Mouse (Mus musculus) myocyte (in vitro differentiated cells): ENCODE data around the gene Dtnb. TPM values are rescaled to one million over a fixed set of nuclear protein-coding genes. Genes with fewer than 3 reads are reported as not detected.

Experiments used
- H3K27me3 ChIP-seq: one replicate; pipeline ENCODE4 v1.6.1; 2011; ENCODE audit not compliant: control insufficient read depth, insufficient read depth, insufficient read length
- H3K36me3 ChIP-seq: one replicate; pipeline ENCODE4 v1.6.1; 2011; ENCODE audit not compliant: control insufficient read depth, insufficient read depth
- H3K4me2 ChIP-seq: one replicate; pipeline ENCODE4 v1.6.1; 2011; ENCODE audit warnings: low read depth, control low read depth
- H3K4me3 ChIP-seq: one replicate; pipeline ENCODE4 v1.5.1; 2011; ENCODE audit warnings: mild to moderate bottlenecking, control low read depth, moderate library complexity
- H3K79me2 ChIP-seq: one replicate; pipeline ENCODE4 v1.6.1; 2011; ENCODE audit not compliant: control insufficient read depth, insufficient read depth
- H3ac ChIP-seq: one replicate; pipeline ENCODE4 v1.6.1; 2011; ENCODE audit not compliant: control insufficient read depth, insufficient read length
- CEBPB ChIP-seq: IDR thresholded peaks from 2 replicates; pipeline ENCODE4 v1.6.1; 2011; ENCODE audit warnings: mild to moderate bottlenecking, moderate library complexity; ENCODE audit not compliant: poor library complexity, insufficient read depth, severe bottlenecking
- E2F4 ChIP-seq: IDR thresholded peaks from one replicate; pipeline ENCODE4 v1.6.1; 2011; ENCODE audit warnings: mild to moderate bottlenecking, control low read depth, moderate library complexity; ENCODE audit not compliant: insufficient read depth
- MAX ChIP-seq: IDR thresholded peaks from one replicate; pipeline ENCODE4 v1.6.1; 2011; ENCODE audit warnings: low read depth, mild to moderate bottlenecking, control low read depth
- MYOD1 ChIP-seq, 3 experiments: IDR thresholded peaks; one replicate each; pipeline ENCODE4 v1.6.1; 2011; ENCODE audit warnings: control low read depth in 2 of 3, low read depth in 2 of 3, mild to moderate bottlenecking in 2 of 3, moderate library complexity in 1 of 3; ENCODE audit not compliant: insufficient read length in 2 of 3, control insufficient read depth in 1 of 3
- MYOG ChIP-seq, 3 experiments: IDR thresholded peaks; one replicate each; pipeline ENCODE4 v1.6.1; 2011; ENCODE audit warnings: control low read depth in 2 of 3, low read depth in 2 of 3, mild to moderate bottlenecking in 2 of 3; ENCODE audit not compliant: insufficient read length in 2 of 3, control insufficient read depth in 1 of 3, insufficient read depth in 1 of 3
- POLR2A ChIP-seq: IDR thresholded peaks from one replicate; pipeline ENCODE4 v1.6.1; 2011; ENCODE audit warnings: low read depth, mild to moderate bottlenecking, control low read depth, moderate library complexity; ENCODE audit not compliant: insufficient read length
- POLR2AphosphoS2 ChIP-seq: IDR thresholded peaks from one replicate; pipeline ENCODE4 v1.6.1; 2011; ENCODE audit warnings: low read depth, control low read depth; ENCODE audit not compliant: insufficient read length
- REST ChIP-seq: IDR thresholded peaks from one replicate; pipeline ENCODE4 v1.6.1; 2011; ENCODE audit warnings: mild to moderate bottlenecking, control low read depth, moderate library complexity; ENCODE audit not compliant: insufficient read depth, insufficient read length
- SRF ChIP-seq: IDR thresholded peaks from one replicate; pipeline ENCODE4 v1.6.1; 2011; ENCODE audit warnings: low read depth; ENCODE audit not compliant: control insufficient read depth, insufficient read length
- TCF12 ChIP-seq: IDR thresholded peaks from one replicate; pipeline ENCODE4 v1.6.1; 2011; ENCODE audit warnings: mild to moderate bottlenecking, control low read depth; ENCODE audit not compliant: poor library complexity, insufficient read depth, severe bottlenecking
- TCF3 ChIP-seq: IDR thresholded peaks from one replicate; pipeline ENCODE4 v1.6.1; 2011; ENCODE audit warnings: low read depth, control low read depth; ENCODE audit not compliant: insufficient read length
- USF1 ChIP-seq: IDR thresholded peaks from one replicate; pipeline ENCODE4 v1.6.1; 2011; ENCODE audit warnings: low read depth, mild to moderate bottlenecking, control low read depth, moderate library complexity
- polyA plus RNA-seq: library from polyadenylated mRNA; unstranded; fragments of >200 nt; fragmentation: generic; extraction: Trizol; gene quantifications from one replicate; pipeline ENCODE4 v1.2.1, GENCODE M21; 2012; ENCODE audit warnings: missing spikeins

Dtnb gene
- polyA plus RNA-seq, 1 experiment = 5.5 TPM

DNA sequence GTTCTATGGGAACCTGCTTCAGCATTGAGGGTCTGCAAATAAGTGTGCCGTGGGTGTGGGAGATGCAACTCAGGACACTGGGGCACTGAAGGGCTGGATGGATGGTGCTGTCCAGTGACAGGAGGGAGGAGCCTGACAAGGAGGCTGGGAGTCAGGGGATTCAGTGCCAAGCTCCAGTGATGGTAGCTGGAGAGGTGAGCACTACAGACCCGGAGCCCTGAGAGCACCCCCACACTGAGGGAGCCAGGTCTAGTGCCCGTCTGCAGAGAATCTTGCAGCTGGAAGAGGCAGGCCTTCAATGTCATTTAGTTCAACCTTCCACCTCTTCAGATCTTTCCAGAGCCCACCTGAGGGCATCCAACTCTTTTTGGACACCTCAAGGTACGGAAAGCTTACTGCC is 233.7 kb downstream of the Dtnb start, which contains the start of gene Dnmt3a:
Gene Dnmt3a, plus strand, starts transcription at position 156 of the 400 bp plus-strand sequence.
- Histone ChIP-seq H3K4me2 (peak within 1 kb of the TSS; percentile 77), H3K36me3 (no peaks in the 10 kb centered on the region), H3K27me3 (peaks cover 14% of the 10 kb centered on the region), H3K4me3 (peak within 1 kb of the TSS; percentile 9), H3K79me2 (no peaks in the 10 kb centered on the region), H3ac (peak within 1 kb of the TSS; percentile 89)
- TF ChIP-seq POLR2A (no peak), MYOD1 (IDR thresholded peaks at IDR 0.05; ENCODE audit: control insufficient read depth in 1 of 3, insufficient read length in 2 of 3, low read depth in 2 of 3) (no peak)

DNA sequence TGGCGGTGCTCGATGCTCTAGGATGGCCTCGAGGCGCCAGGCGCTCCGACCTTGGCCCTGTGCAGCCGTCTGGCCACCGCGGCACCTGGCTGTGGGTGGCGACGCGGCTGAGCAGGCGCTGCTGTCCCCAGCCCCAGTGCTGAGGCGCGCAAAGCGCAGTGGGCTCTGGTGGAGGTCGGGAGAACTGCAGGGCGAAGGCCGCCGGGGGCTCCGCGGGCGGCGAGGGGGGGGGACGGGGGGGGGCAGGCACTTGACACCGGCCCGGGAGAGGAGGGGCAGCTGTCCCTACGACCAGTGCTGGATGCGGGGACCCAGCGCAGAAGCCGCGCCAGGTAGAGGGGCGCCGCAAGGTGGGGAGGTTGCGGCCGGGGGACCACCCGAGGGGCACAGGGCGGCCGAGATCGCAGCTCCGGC is 234.1 kb downstream of the Dtnb start:
- peak overlapping the region; percentile 77 for H3K4me2 ChIP-seq
- H3K79me2 ChIP-seq = peaks cover 3% of the 10 kb centered on the region
- H3ac ChIP-seq = peak overlapping the region; percentile 89
- peaks cover 14% of the 10 kb centered on the region for H3K27me3 ChIP-seq
- TF ChIP-seq SRF (no peak), MYOG (IDR thresholded peaks at IDR 0.05; ENCODE audit: control insufficient read depth in 1 of 3, insufficient read depth in 1 of 3, insufficient read length in 2 of 3, low read depth in 2 of 3) (peak in 2 of 3 experiments; percentile 59 to 61), POLR2A (no peak), TCF3 (no peak), CEBPB (no peak), USF1 (no peak), POLR2AphosphoS2 (no peak), REST (peak; percentile 79), MAX (no peak), E2F4 (no peak), MYOD1 (IDR thresholded peaks at IDR 0.05; ENCODE audit: control insufficient read depth in 1 of 3, insufficient read length in 2 of 3, low read depth in 2 of 3) (peak in 2 of 3 experiments; percentile 43 to 69), TCF12 (no peak)
- H3K4me3 ChIP-seq = peak overlapping the region; percentile 9
- no peaks in the 10 kb centered on the region for H3K36me3 ChIP-seq

- H3K27me3 ChIP-seq = peaks cover 14% of the 10 kb centered on the region
- H3K36me3 ChIP-seq = no peaks in the 10 kb centered on the region
- H3K79me2 ChIP-seq = peaks cover 3% of the 10 kb centered on the region
- TF ChIP-seq USF1 = no peak
- peak; percentile 88 for TF ChIP-seq POLR2A
- peak; percentile 65 for TF ChIP-seq POLR2AphosphoS2
- peak overlapping the region; percentile 89 for H3ac ChIP-seq
- H3K4me3 ChIP-seq = peak overlapping the region; percentile 9
- H3K4me2 ChIP-seq = peak overlapping the region; percentile 77
These were observed 234.7 kb downstream of the Dtnb start for GRCm38 (mm10) chr12:3806703-3807547.

- Histone ChIP-seq H3K4me2 (peak overlapping the region; percentile 73), H3K27me3 (peaks cover 9% of the 10 kb centered on the region), H3K36me3 (no peaks in the 10 kb centered on the region), H3K4me3 (peak overlapping the region; percentile 18), H3ac (peak overlapping the region; percentile 89), H3K79me2 (peaks cover 6% of the 10 kb centered on the region)
- TF ChIP-seq USF1 = no peak
- TF ChIP-seq REST = no peak
- peak in 1 of 3 experiments; percentile 42 for TF ChIP-seq MYOD1 (IDR thresholded peaks at IDR 0.05; ENCODE audit: control insufficient read depth in 1 of 3, insufficient read length in 2 of 3, low read depth in 2 of 3)
- TF ChIP-seq CEBPB = no peak
- peak; percentile 17 for TF ChIP-seq POLR2A
- TF ChIP-seq SRF = no peak
- TF ChIP-seq E2F4 = no peak
- no peak for TF ChIP-seq TCF12
- peak in 1 of 3 experiments; percentile 38 for TF ChIP-seq MYOG (IDR thresholded peaks at IDR 0.05; ENCODE audit: control insufficient read depth in 1 of 3, insufficient read depth in 1 of 3, insufficient read length in 2 of 3, low read depth in 2 of 3)
These were observed 235.6 kb downstream of the Dtnb start for GRCm38 (mm10) chr12:3807548-3808395.

GRCm38 (mm10) chr12:3808396-3808981 is 236.3 kb downstream of the Dtnb start:
- Histone ChIP-seq H3K36me3 (no peaks in the 10 kb centered on the region), H3K4me3 (peak overlapping the region; percentile 18), H3K4me2 (peak overlapping the region; percentile 73), H3K79me2 (peaks cover 8% of the 10 kb centered on the region), H3K27me3 (peaks cover 5% of the 10 kb centered on the region), H3ac (peak overlapping the region; percentile 89)
- TF ChIP-seq SRF (no peak), E2F4 (no peak), TCF3 (no peak), MYOG (IDR thresholded peaks at IDR 0.05; ENCODE audit: control insufficient read depth in 1 of 3, insufficient read depth in 1 of 3, insufficient read length in 2 of 3, low read depth in 2 of 3) (no peak), CEBPB (no peak), POLR2AphosphoS2 (no peak), MYOD1 (IDR thresholded peaks at IDR 0.05; ENCODE audit: control insufficient read depth in 1 of 3, insufficient read length in 2 of 3, low read depth in 2 of 3) (peak in 1 of 3 experiments; percentile 67), REST (no peak), TCF12 (no peak)
